Mouse (Mus musculus): ENCODE results near the gene Il11ra2.
"Not testable (repeated sequence)": the region's sequence is repeated elsewhere in the genome, so short reads cannot be mapped to it uniquely, and the experiment has no call there.

DNA sequence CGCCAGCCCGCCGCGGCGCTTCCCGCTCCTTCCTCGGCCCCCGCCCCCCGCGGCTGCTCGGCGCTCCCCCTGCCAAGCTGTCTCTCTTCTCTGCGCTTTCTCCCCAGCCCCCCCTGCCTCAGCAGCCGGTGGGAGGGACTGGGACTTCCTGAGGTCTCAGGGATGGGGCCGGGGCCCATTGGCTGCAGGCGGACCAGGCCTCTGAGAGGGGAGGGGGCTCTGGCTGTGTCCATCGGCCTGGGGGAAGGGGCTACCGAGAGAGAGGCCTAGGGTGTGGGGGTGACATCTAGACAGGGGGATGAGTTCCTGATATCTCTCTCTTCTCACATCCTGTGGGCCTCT is 20.5 kb upstream of the Il11ra2 start:
- not testable (repeated sequence) for TF ChIP-seq POLR2A (IDR thresholded peaks at IDR 0.05; ENCODE audit: insufficient read depth, low read length); CTCF (IDR thresholded peaks at IDR 0.05; ENCODE audit: low read depth, low read length); EP300 (IDR thresholded peaks at IDR 0.05; ENCODE audit: insufficient read depth, low read depth, low read length)

Data from ES-Bruce4 (cell line).